Mouse (Mus musculus): ENCODE measurements around the gene Hspb8. TPM values are rescaled to one million over a fixed set of nuclear protein-coding genes. Genes with fewer than 3 reads are reported as not detected.
A peak's percentile ranks its signal among the peaks of the same experiment; 100 is the strongest.

Hspb8 gene
- polyA plus RNA-seq (2012; rRNA removed) = 2.1 and 2.3 TPM in 2 replicates
- 1.1 and 2.5 TPM in 2 replicates for polyA plus RNA-seq (2014; fragmentation: Nextera tagmentation; extraction: Ambion mirVana)

DNA sequence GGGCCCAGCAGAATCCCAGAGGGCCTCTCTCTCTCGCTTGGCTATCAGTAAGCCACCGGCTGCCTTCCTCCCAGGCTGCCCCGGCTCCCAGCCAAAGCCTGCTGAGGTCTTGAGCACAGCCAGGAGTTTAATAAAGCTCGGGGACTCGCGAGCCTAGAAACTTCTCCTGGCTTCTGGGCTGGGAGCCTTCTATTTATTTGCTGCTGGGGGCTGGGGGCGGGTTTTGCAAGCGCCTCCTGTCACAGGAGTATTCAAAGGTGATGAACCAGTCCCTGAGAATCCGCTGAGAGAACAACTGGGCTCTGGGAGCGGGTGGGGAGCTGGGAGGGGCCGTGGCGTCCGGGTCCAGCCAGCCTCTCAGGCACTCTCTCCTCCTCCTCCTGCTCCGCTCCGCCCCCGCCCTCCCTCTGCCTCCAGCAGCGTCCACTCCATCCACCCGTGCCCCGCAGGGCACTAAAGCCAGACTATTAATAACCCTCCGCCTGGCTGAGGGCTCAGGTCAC lies at the start of gene Hspb8:
TSS of gene Hspb8 (minus strand) at position 166 of the 503 bp plus-strand sequence.
- Histone ChIP-seq H3K4me2 (ENCODE audit: low read depth) (peak within 1 kb of the TSS; percentile 31), H3K27me3 (ENCODE audit: control insufficient read depth, insufficient read depth, low read length) (no peaks in the 10 kb centered on the region), H3K4me3 (ENCODE audit: insufficient read depth in 1 of 2, low read depth in 2 of 2, low read length in 2 of 2) (peak within 1 kb of the TSS; percentile 1 to 32), H3K4me1 (replicated peaks; ENCODE audit: control insufficient read depth in 2 of 2, insufficient read depth in 2 of 2, low read length in 1 of 2) (no peaks in the 10 kb centered on the region; a peak in 1 of 4 replicates), H3K9ac (replicated peaks) (no peak within 1 kb of the TSS), H3K9me3 (ENCODE audit: control insufficient read depth, low read length) (no peaks in the 10 kb centered on the region), H3K27ac (no peak within 1 kb of the TSS), H3K36me3 (replicated peaks; ENCODE audit: control insufficient read depth, insufficient read depth, low read depth) (no peaks in the 10 kb centered on the region)
- peak in 1 of 3 experiments; percentile 7 for DNase-seq (ENCODE audit: low read depth in 3 of 3, low spot score in 3 of 3)
- TF ChIP-seq CTCF (IDR thresholded peaks at IDR 0.05; ENCODE audit: low read depth) = no peak
- 1% methylated on average over 20 of the region's 20 CpGs for WGBS (ENCODE audit: insufficient replicate concordance)
- ATAC-seq (ENCODE audit: insufficient read depth) = peak; percentile 67; the same call in 1 of the 2 replicates

DNA sequence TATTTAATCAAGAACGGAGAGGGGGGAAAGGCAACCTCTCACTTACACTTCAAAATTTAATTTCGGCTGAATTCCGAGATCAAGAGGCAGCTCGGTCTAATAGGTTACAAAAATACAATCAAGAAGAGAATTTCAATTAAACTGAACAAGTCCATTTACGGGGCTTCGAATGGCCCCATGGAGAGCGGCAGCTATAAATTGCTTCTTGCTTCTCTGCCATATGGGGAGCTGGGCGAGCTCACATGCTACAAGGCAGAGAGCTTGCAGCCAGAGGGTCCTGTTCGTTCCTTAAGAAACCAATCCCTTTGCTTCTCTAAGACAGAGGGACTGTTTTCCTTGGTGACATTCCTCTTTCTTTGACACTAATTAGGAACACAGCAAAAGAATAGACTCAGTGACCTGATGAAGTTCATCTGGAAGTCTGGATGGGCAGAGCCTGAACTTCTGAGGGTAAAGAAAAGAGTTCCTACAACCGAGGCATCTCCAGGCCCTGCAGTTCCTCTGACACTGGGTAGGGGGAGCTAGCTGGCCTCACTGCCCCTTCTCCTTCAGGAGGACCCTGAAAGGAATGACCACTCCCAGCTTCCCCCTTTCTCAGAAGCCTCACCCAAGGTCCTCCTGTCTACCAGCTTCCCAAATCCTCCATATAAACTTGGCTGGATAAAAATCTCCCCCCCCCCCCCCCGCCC lies 38.8 kb upstream of the Hspb8 start:
- no peaks in the 10 kb centered on the region for H3K27me3 ChIP-seq (ENCODE audit: control insufficient read depth, insufficient read depth, low read length)
- no peaks in the 10 kb centered on the region for H3K9me3 ChIP-seq (ENCODE audit: control insufficient read depth, low read length)
- no peak overlapping the region for H3K9ac ChIP-seq (replicated peaks)
- TF ChIP-seq EP300 (IDR thresholded peaks at IDR 0.05; ENCODE audit: low read depth) (no peak), CTCF (IDR thresholded peaks at IDR 0.05; ENCODE audit: low read depth) (peak; percentile 54)
- no peak overlapping the region for H3K4me3 ChIP-seq (ENCODE audit: insufficient read depth in 1 of 2, low read depth in 2 of 2, low read length in 2 of 2)
- H3K36me3 ChIP-seq (replicated peaks; ENCODE audit: control insufficient read depth, insufficient read depth, low read depth) = no peaks in the 10 kb centered on the region
- no peak for ATAC-seq (ENCODE audit: insufficient read depth)
- H3K4me1 ChIP-seq (replicated peaks; ENCODE audit: control insufficient read depth in 2 of 2, insufficient read depth in 2 of 2, low read length in 1 of 2) = no peaks in the 10 kb centered on the region
- no peak overlapping the region for H3K4me2 ChIP-seq (ENCODE audit: low read depth)
- H3K27ac ChIP-seq = no peak overlapping the region
- no peak for DNase-seq (ENCODE audit: low read depth in 3 of 3, low spot score in 3 of 3)
- 51% methylated on average over 11 of the region's 11 CpGs for whole genome bisulfite sequencing (ENCODE audit: insufficient replicate concordance)

DNA sequence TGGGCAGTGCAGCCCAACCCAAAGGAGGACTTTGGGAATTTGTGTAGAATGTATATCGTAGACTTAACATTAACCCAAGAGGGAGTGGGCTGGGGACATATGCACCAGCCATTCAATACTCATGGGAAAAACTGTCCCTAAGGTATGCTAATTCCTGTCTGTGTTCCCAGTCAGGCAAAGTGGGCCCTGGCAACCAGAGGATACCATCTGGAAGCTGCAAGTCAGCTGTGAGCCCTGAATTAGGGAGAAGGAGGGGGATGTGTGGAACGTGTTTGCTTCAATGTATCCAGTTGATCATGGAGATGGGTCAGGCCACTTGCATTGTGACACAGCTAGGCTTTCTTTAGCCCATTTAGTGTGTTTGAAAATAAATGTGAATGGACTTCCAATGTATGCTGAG lies 37.3 kb upstream of the Hspb8 start:
- WGBS (ENCODE audit: insufficient replicate concordance) = 72% methylated on average over 2 of the region's 2 CpGs
- TF ChIP-seq CTCF (IDR thresholded peaks at IDR 0.05; ENCODE audit: low read depth) = no peak
- TF ChIP-seq EP300 (IDR thresholded peaks at IDR 0.05; ENCODE audit: low read depth) = no peak
- DNase-seq (ENCODE audit: low read depth in 3 of 3, low spot score in 3 of 3) = no peak
- no peak for ATAC-seq (ENCODE audit: insufficient read depth)
- Histone ChIP-seq H3K9me3 (ENCODE audit: control insufficient read depth, low read length) (no peaks in the 10 kb centered on the region), H3K4me1 (replicated peaks; ENCODE audit: control insufficient read depth in 2 of 2, insufficient read depth in 2 of 2, low read length in 1 of 2) (no peaks in the 10 kb centered on the region), H3K36me3 (replicated peaks; ENCODE audit: control insufficient read depth, insufficient read depth, low read depth) (no peaks in the 10 kb centered on the region), H3K27me3 (ENCODE audit: control insufficient read depth, insufficient read depth, low read length) (no peaks in the 10 kb centered on the region), H3K27ac (no peak overlapping the region), H3K4me2 (ENCODE audit: low read depth) (no peak overlapping the region), H3K9ac (replicated peaks) (no peak overlapping the region), H3K4me3 (ENCODE audit: insufficient read depth in 1 of 2, low read depth in 2 of 2, low read length in 2 of 2) (no peak overlapping the region)

DNA sequence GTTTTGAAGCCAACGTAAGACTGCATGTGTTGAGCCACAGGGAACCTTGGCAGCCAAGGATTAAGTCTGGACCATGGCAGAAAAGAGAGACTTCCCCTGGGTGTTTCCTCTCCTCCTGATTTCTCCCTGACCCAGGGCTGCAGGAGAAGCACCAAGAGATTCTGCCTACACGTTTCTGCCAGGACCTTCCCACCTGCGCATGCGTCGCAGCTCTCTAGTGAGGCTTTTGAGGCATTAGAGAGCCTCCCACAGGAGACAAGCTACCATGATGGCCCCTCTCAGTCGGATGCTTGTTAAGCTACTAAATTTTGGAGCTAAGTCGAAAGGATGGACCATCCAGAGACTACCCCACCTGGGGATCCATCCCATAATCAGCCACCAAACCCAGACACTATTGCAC lies 35.1 kb upstream of the Hspb8 start:
- Histone ChIP-seq H3K27me3 (ENCODE audit: control insufficient read depth, insufficient read depth, low read length) (no peaks in the 10 kb centered on the region; the same call in 1 of the 2 replicates), H3K27ac (no peak overlapping the region), H3K36me3 (replicated peaks; ENCODE audit: control insufficient read depth, insufficient read depth, low read depth) (no peaks in the 10 kb centered on the region), H3K4me3 (ENCODE audit: insufficient read depth in 1 of 2, low read depth in 2 of 2, low read length in 2 of 2) (no peak overlapping the region), H3K9ac (replicated peaks) (no peak overlapping the region), H3K9me3 (ENCODE audit: control insufficient read depth, low read length) (no peaks in the 10 kb centered on the region), H3K4me2 (ENCODE audit: low read depth) (no peak overlapping the region), H3K4me1 (replicated peaks; ENCODE audit: control insufficient read depth in 2 of 2, insufficient read depth in 2 of 2, low read length in 1 of 2) (no peaks in the 10 kb centered on the region)
- WGBS (ENCODE audit: insufficient replicate concordance) = 66% methylated on average over 7 of the region's 7 CpGs
- no peak for DNase-seq (ENCODE audit: low read depth in 3 of 3, low spot score in 3 of 3)
- TF ChIP-seq EP300 (IDR thresholded peaks at IDR 0.05; ENCODE audit: low read depth) (no peak), CTCF (IDR thresholded peaks at IDR 0.05; ENCODE audit: low read depth) (no peak)
- ATAC-seq (ENCODE audit: insufficient read depth) = no peak

DNA sequence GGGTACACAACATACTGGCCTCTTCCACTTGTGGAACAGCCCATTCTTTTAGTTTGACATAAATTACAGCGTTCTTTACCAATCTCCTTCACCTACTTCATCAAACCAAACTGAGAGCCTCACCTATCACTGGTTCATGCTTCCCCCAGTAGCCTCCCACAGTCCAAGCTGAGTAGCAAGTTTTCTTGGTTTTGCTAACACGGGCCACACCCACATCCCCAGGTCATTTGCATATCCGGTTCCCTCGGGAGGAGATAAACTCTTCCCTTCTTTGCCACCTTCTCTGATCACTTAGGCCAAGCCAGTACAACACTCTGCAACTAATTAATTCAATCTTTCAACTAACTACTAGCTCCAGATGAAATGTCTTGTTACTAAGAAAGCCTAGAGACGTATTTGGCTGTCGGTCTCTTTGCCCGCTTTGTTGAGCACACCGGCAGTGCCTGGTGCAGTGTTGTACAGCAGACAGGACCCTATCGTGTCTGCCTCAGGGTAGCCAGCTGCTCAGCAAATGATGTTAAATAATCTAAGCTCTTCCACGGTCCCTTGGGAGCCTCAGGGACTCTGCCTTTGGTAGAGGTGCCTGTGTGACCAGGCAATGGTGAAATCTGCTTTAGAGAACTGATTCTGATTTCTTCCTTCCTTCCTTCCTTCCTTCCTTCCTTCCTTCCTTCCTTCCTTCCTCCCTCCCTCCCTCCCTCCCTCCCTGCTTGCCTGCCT lies 34.3 kb upstream of the Hspb8 start:
- Histone ChIP-seq H3K9me3 (ENCODE audit: control insufficient read depth, low read length) (no peaks in the 10 kb centered on the region), H3K36me3 (replicated peaks; ENCODE audit: control insufficient read depth, insufficient read depth, low read depth) (no peaks in the 10 kb centered on the region), H3K4me2 (ENCODE audit: low read depth) (no peak overlapping the region), H3K9ac (replicated peaks) (no peak overlapping the region), H3K27ac (no peak overlapping the region), H3K4me3 (ENCODE audit: insufficient read depth in 1 of 2, low read depth in 2 of 2, low read length in 2 of 2) (no peak overlapping the region), H3K27me3 (ENCODE audit: control insufficient read depth, insufficient read depth, low read length) (no peaks in the 10 kb centered on the region; the same call in 1 of the 2 replicates), H3K4me1 (replicated peaks; ENCODE audit: control insufficient read depth in 2 of 2, insufficient read depth in 2 of 2, low read length in 1 of 2) (no peaks in the 10 kb centered on the region)
- ATAC-seq (ENCODE audit: insufficient read depth) (no peak), DNase-seq (ENCODE audit: low read depth in 3 of 3, low spot score in 3 of 3) (no peak)
- TF ChIP-seq EP300 (IDR thresholded peaks at IDR 0.05; ENCODE audit: low read depth) (no peak), CTCF (IDR thresholded peaks at IDR 0.05; ENCODE audit: low read depth) (no peak)
- 27% methylated on average over 10 of the region's 10 CpGs for WGBS (ENCODE audit: insufficient replicate concordance)

Data from liver, embryonic 14.5 days (tissue).